Mouse (Mus musculus): ENCODE measurements around the gene Ints5. TPM values are rescaled to one million over a fixed set of nuclear protein-coding genes. Genes with fewer than 3 reads are reported as not detected.
A peak's percentile ranks its signal among the peaks of the same experiment; 100 is the strongest.
"Not testable (repeated sequence)": the region's sequence is repeated elsewhere in the genome, so short reads cannot be mapped to it uniquely, and the experiment has no call there.

Ints5 gene
- polyA plus RNA-seq, 1 experiment from 2014 or later: 46.5 TPM

DNA sequence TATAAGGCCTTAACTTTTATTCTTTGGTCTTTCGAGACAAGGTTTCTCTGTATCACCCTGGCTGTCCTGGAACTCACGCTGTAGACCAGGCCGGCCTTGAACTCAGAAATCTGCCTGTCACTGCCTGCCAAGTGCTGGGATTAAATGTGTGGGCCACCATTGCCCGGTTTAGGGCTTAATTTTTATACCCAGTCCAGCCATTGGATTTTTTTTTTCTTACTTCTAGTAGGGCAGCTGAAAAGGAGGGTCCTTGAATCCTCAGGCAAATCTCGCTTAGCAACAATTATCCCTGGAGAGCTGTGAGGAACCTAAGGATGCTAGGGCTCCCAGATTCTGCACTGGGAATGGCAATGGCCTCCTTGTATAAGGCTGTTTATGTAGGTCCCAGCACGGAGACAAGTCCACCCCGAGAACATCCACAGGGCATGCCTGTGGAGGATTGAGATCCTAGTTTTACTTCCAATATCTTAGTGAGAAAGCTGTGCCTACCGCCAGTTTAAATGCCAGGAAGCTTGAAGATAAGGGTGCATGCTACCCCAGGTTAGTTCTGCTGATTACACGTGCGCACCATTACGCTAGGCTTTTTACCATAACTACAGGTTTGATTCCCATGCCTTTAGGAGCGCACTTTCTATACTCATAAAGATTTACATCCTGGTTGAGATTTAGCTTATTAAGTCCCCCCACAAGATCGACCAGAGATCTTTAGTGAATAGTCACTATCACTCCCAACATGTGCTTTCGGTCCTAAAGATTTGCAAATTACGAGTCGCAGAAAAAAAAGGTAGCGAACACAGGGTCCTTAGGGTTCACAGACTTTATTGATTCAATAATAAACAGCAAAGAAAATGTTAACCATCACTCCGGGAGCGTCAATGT, 5.0 kb upstream of the Ints5 start:
- WGBS: 13% methylated on average over 19 of the region's 19 CpGs
- peak; percentile 32 for DNase-seq
- Histone ChIP-seq H3K4me2 (peak overlapping the region; percentile 92), H3K9me3 (ENCODE audit: low read depth, low read length) (no peaks in the 10 kb centered on the region), H3K27me3 (ENCODE audit: insufficient read depth, low read length) (no peaks in the 10 kb centered on the region), H3K36me3 (ENCODE audit: insufficient read depth) (peaks cover 21% of the 10 kb centered on the region), H3K4me1 (ENCODE audit: insufficient read depth) (no peaks in the 10 kb centered on the region; the same call in 1 of the 2 replicates), H3K27ac (ENCODE audit: low read depth) (peak overlapping the region; percentile 92), H3K4me3 (ENCODE audit: low read depth, low read length) (peak overlapping the region; percentile 71), H3K9ac (peak overlapping the region; percentile 89)
- no peak for ATAC-seq (ENCODE audit: insufficient read depth)
- TF ChIP-seq CTCF (IDR thresholded peaks at IDR 0.05; ENCODE audit: low read depth): no peak

DNA sequence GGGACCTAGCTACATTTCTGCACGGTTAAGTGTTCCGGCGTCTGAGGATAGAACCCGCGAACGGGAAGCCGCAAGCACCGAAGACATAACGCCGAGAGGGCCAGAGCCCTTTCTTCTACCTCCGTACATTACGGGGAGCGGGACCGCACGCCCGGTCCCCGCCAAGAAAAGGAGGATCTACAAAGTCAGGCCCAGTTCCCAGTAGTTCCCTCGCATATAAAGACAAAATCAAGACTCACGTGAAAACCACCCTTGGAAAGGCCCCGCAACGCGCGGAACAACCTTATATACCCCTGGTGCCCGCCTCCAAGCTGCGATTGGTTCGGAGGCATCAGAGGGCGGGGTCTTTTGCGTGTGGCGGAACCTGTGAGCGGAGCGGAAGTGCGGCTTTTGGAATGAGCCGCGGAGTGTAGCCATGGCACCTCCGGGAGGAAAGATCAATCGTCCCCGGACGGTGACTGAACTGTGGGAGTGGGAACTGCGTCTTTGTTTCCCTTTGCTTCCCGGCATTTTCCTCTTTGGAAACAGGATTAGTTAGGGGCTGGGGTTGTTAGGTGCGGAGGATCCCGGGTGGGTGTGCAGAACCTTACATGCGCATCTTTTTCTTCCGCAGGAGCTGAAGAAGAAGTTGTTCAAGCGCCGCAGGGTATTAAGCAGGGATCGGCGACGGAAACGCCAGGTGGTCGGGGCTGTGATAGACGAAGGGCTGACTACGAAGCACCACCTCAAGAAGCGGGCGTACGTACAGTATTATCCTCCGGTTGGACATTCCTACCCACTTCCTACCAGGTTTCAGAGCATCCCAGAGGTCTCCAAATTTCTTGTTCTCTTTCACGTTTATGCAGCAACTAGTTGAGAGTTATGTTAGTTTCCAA, 4.1 kb upstream of the Ints5 start, which contains the start of the genes 1810009A15Rik and Gm49416:
1810009A15Rik (plus strand) TSS at position 343 of the 875 bp plus-strand sequence.
Gm49416 (plus strand) TSS at position 416 of the 875 bp plus-strand sequence.
- Histone ChIP-seq H3K36me3 (ENCODE audit: insufficient read depth) (peaks cover 21% of the 10 kb centered on the region), H3K27ac (ENCODE audit: low read depth) (peak within 1 kb of the TSS; percentile 92), H3K4me1 (ENCODE audit: insufficient read depth) (peaks cover 4% of the 10 kb centered on the region), H3K9me3 (ENCODE audit: low read depth, low read length) (no peaks in the 10 kb centered on the region), H3K27me3 (ENCODE audit: insufficient read depth, low read length) (no peaks in the 10 kb centered on the region), H3K9ac (peak within 1 kb of the TSS; percentile 89), H3K4me3 (ENCODE audit: low read depth, low read length) (peak within 1 kb of the TSS; percentile 71), H3K4me2 (peak within 1 kb of the TSS; percentile 92)
- DNase-seq: peak; percentile 99
- TF ChIP-seq CTCF (IDR thresholded peaks at IDR 0.05; ENCODE audit: low read depth): no peak
- under 1% methylated on average over 58 of the region's 58 CpGs for WGBS
- ATAC-seq (ENCODE audit: insufficient read depth): peak; percentile 95

DNA sequence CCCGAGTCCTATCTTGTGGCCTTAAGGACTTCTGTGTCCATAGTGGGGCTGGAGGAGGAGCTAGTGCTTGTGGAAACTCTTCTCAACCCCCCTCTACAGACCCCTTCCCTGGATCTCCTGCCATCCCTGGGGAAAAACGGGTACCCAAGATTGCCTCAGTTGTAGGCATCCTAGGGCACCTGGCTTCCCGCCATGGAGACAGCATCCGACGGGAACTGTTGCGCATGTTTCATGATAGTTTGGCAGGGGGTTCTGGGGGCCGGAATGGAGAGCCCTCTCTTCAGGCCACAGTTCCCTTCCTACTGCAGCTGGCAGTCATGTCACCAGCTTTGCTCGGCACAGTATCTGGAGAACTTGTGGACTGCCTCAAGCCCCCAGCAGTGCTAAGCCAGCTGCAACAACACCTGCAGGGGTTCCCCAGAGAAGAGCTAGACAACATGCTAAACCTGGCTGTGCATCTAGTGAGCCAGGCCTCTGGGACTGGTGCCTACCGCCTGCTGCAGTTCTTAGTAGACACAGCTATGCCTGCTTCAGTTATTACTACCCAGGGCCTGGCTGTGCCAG, 2.7 kb downstream of the Ints5 start:
- 87% methylated on average over 9 of the region's 9 CpGs for WGBS
- H3K36me3 ChIP-seq (ENCODE audit: insufficient read depth): peaks cover 43% of the 10 kb centered on the region
- no peak overlapping the region for H3K4me3 ChIP-seq (ENCODE audit: low read depth, low read length)
- no peak overlapping the region for H3K27ac ChIP-seq (ENCODE audit: low read depth)
- TF ChIP-seq CTCF (IDR thresholded peaks at IDR 0.05; ENCODE audit: low read depth): no peak
- no peak overlapping the region for H3K4me2 ChIP-seq
- ATAC-seq (ENCODE audit: insufficient read depth) (no peak), DNase-seq (no peak)
- peaks cover 16% of the 10 kb centered on the region for H3K4me1 ChIP-seq (ENCODE audit: insufficient read depth)
- H3K9me3 ChIP-seq (ENCODE audit: low read depth, low read length): no peaks in the 10 kb centered on the region
- no peak overlapping the region for H3K9ac ChIP-seq
- H3K27me3 ChIP-seq (ENCODE audit: insufficient read depth, low read length): no peaks in the 10 kb centered on the region

DNA sequence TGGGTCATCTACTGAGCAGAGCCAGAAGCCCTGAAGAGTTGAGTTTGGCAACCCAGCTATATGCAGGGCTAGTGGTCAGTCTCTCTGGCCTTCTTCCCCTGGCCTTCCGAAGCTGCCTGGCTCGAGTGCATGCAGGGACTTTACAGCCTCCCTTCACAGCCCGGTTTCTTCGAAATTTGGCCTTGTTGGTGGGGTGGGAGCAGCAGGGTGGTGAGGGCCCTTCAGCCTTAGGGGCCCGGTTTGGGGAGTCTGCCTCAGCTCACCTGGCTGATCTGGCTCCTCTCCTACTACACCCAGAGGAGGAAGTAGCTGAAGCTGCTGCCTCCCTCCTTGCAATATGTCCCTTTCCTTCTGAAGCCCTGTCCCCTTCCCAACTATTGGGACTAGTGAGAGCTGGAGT, 3.4 kb downstream of the Ints5 start:
- H3K9ac ChIP-seq: not testable (repeated sequence)

DNA sequence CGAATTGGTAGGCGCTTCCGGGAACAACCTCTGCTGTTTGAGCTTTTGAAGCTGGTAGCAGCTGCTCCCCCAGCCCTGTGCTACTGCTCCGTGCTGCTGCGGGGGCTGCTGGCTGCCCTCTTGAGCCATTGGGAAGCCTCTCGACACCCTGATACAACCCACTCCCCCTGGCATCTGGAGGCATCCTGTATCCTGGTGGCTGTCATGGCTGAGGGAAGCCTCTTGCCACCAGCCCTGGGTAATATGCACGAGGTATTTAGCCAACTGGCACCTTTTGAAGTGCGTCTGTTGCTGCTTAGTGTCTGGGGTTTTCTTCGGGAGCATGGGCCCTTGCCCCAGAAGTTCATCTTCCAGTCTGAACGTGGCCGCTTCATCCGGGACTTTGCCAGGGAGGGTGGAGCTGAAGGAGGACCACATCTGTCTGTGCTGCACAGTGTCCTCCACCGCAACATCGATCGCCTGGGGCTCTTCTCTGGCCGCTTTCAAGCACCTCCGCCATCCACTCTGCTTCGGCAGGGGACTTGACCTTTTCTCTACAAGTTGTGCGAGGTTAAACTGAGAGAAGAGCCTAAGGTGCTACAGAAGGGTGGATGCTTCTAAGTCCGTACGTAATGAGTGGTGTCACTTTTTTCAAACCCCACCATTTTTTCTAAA, 4.5 kb downstream of the Ints5 start:
- ATAC-seq (ENCODE audit: insufficient read depth) (peak; percentile 62), DNase-seq (peak; percentile 60)
- peak overlapping the region; percentile 89 for H3K4me3 ChIP-seq (ENCODE audit: low read depth, low read length)
- H3K27me3 ChIP-seq (ENCODE audit: insufficient read depth, low read length); H3K9me3 ChIP-seq (ENCODE audit: low read depth, low read length): not testable (repeated sequence)
- peak overlapping the region; percentile 86 for H3K27ac ChIP-seq (ENCODE audit: low read depth)
- 21% methylated on average over 21 of the region's 21 CpGs for WGBS
- peak overlapping the region; percentile 65 for H3K4me2 ChIP-seq
- H3K4me1 ChIP-seq (ENCODE audit: insufficient read depth): peaks cover 16% of the 10 kb centered on the region
- H3K36me3 ChIP-seq (ENCODE audit: insufficient read depth): peaks cover 42% of the 10 kb centered on the region
- H3K9ac ChIP-seq: peak overlapping the region; percentile 96

More for the DNA sequence above, 3.4 kb downstream of the Ints5 start:
- H3K36me3 ChIP-seq (ENCODE audit: insufficient read depth): peaks cover 38% of the 10 kb centered on the region
- H3K27me3 ChIP-seq (ENCODE audit: insufficient read depth, low read length); H3K4me3 ChIP-seq (ENCODE audit: low read depth, low read length); H3K4me2 ChIP-seq; H3K27ac ChIP-seq (ENCODE audit: low read depth); DNase-seq; ATAC-seq (ENCODE audit: insufficient read depth); H3K9me3 ChIP-seq (ENCODE audit: low read depth, low read length): not testable (repeated sequence)
- WGBS: 84% methylated on average over 5 of the region's 5 CpGs
- peaks cover 16% of the 10 kb centered on the region for H3K4me1 ChIP-seq (ENCODE audit: insufficient read depth)

DNA sequence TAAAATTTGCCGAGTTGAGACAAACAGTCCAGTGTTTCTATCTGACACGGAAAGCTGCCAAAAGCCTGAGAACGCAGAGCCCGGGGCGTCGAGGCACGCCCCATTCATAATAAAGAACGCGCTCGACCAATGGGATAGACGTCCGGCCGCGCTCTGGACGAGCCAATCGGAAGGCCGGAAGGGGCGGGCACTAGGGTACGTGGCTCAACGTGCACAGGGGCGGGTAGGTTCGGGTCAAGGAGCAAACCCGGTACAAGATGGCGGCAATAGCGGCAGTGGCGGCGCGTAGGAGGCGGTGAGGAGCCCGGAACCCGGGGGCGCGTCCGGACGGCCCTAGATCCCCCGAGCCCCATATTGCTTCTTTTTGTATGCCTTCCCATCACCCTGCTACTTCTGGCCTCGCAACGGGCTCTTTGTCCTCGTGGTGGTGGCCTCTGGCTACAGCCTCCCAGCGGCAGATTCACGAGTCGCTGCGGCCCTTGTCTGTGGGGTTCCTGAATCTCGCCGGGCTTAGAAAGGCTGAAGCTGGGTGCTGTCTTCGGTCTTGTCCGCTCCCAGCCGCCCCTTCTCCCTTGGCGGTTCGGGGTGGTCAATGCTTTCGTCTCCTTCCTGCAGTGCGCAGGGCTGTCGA, 5.2 kb downstream of the Ints5 start, which contains the start of gene Ganab:
Ganab (plus strand) TSS at position 207 of the 631 bp plus-strand sequence.
- Histone ChIP-seq H3K27ac (ENCODE audit: low read depth) (peak within 1 kb of the TSS; percentile 86), H3K9ac (peak within 1 kb of the TSS; percentile 96), H3K4me3 (ENCODE audit: low read depth, low read length) (peak within 1 kb of the TSS; percentile 89), H3K4me1 (ENCODE audit: insufficient read depth) (peaks cover 16% of the 10 kb centered on the region; the same call in 1 of the 2 replicates), H3K9me3 (ENCODE audit: low read depth, low read length) (no peaks in the 10 kb centered on the region), H3K4me2 (peak within 1 kb of the TSS; percentile 75), H3K36me3 (ENCODE audit: insufficient read depth) (peaks cover 48% of the 10 kb centered on the region), H3K27me3 (ENCODE audit: insufficient read depth, low read length) (no peaks in the 10 kb centered on the region)
- ATAC-seq (ENCODE audit: insufficient read depth): peak; percentile 99
- peak; percentile 99 for DNase-seq
- WGBS: under 1% methylated on average over 53 of the region's 53 CpGs
- TF ChIP-seq CTCF (IDR thresholded peaks at IDR 0.05; ENCODE audit: low read depth): no peak

Data from lung, embryonic 14.5 days (tissue).